Mouse (Mus musculus) lung, postnatal 0 days (tissue): ENCODE data around the gene Nme8. TPM values are rescaled to one million over a fixed set of nuclear protein-coding genes. Genes with fewer than 3 reads are reported as not detected.

Source experiments
- ATAC-seq: fragments of 200-750 bp; cut with Nextera tagmentation; 2 replicates; pipeline ENCODE4 v1.8.0; 2017; ENCODE audit warnings: moderate library complexity
- DNase-seq: peaks from one replicate; pipeline ENCODE4 v3.0.0-alpha.2; 2016; ENCODE audit warnings: low spot score
- H3K27ac ChIP-seq: fragments of 300-500 bp; sonication (generic); 2 replicates; pipeline ENCODE4 v1.5.1; 2014; ENCODE audit warnings: antibody characterized with exemption, mild to moderate bottlenecking, low read length, mixed read lengths
- H3K27me3 ChIP-seq: fragments of 300-500 bp; sonication (generic); replicated peaks from 2 replicates; pipeline ENCODE4 v1.6.1; 2014; ENCODE audit warnings: low read length, mixed read lengths; ENCODE audit not compliant: insufficient read depth
- H3K36me3 ChIP-seq: fragments of 300-500 bp; sonication (generic); 2 replicates; pipeline ENCODE4 v1.6.1; 2014; ENCODE audit warnings: low read length, mixed read lengths; ENCODE audit not compliant: insufficient read depth
- H3K4me1 ChIP-seq: fragments of 300-500 bp; sonication (generic); 2 replicates; pipeline ENCODE4 v1.6.1; 2014; ENCODE audit warnings: antibody characterized with exemption, low read depth, low read length, mixed read lengths; ENCODE audit not compliant: insufficient read depth
- H3K4me2 ChIP-seq: fragments of 300-500 bp; sonication (generic); replicated peaks from 2 replicates; pipeline ENCODE4 v1.6.1; 2014; ENCODE audit warnings: low read depth, mild to moderate bottlenecking, low read length, moderate library complexity, mixed read lengths
- H3K4me3 ChIP-seq: fragments of 300-500 bp; sonication (generic); 2 replicates; pipeline ENCODE4 v1.5.1; 2014; ENCODE audit warnings: low read depth, low read length
- H3K9ac ChIP-seq: fragments of 300-500 bp; sonication (generic); replicated peaks from 2 replicates; pipeline ENCODE4 v1.6.1; 2014; ENCODE audit warnings: low read depth, mild to moderate bottlenecking
- H3K9me3 ChIP-seq: fragments of 300-500 bp; sonication (generic); 2 replicates; pipeline ENCODE4 v1.6.1; 2016; ENCODE audit warnings: low read length, mixed read lengths
- CTCF ChIP-seq: IDR thresholded peaks from 2 replicates; pipeline ENCODE4 v1.5.1; 2016; ENCODE audit warnings: antibody characterized with exemption, mild to moderate bottlenecking
- EP300 ChIP-seq: IDR thresholded peaks from 2 replicates; pipeline ENCODE4 v1.6.1; 2016; ENCODE audit warnings: antibody characterized with exemption, mild to moderate bottlenecking, control low read depth
- WGBS: fragments of 180-500 bp; shearing (Covaris S2); extraction: QIAGEN DNeasy Blood & Tissue Kit; methylation state at CpG from one replicate; pipeline ENCODE4 v1.1.7; 2014; 5-methylcytosine and 5-hydroxymethylcytosine counted together
- polyA plus RNA-seq: library from polyadenylated mRNA; unstranded; fragments of >200 nt; fragmentation: Nextera tagmentation; extraction: Ambion mirVana; gene quantifications from 2 replicates; pipeline ENCODE4 v1.2.1, GENCODE M21; 2015

Gene Nme8
- polyA plus RNA-seq, 1 experiment from 2014 or later = 0.11 TPM

DNA sequence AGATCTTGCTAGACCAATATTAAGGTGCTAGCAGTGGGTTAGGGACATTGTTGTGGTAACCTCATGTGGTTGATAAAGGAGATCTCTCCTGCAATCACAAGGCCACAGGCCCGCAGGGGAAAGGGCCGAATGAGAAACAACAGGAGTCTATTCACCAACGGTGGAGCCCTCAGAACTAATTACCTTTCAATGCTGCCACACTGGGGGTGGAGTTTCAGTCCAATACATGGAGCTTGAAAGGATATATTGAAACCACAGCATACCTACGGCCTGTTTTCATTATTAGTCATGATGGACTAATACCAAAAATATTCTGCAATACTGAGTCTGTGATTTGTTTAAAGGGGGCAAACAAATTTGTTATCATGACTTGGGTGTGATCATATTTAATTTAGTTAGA is 6.2 kb upstream of the Nme8 start:
- TF ChIP-seq EP300 = no peak
- TF ChIP-seq CTCF = no peak
- ATAC-seq = no peak
- H3K9ac ChIP-seq = no peak overlapping the region

DNA sequence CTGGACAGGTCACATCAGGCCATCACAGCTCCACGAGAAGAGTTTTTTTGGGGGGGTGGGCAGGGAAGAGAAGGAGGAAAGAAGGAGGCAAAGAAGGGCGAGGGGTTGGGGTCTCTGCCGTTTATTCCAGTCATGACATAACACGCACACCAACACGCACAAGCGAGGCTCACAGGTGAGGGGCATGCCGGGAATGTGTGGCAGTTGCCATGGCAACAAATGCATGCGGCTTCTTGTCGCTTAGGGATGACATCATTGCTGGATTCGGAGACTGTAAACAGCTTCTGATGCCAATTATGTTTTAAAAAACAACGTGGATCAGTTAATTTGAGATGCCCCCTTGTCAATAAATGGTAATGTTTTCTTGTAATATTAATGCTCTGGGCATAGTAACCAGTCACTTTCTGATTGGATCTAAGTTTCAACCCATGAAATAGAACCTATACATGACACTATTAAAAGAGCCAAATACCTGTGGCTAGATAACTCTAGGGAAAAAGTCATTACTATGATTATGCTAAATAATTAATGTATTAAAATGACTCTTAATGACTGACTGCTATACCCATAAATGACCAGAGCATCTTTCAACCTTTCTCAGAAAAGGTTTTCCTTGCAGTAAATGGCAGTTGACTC is 4.0 kb upstream of the Nme8 start:
- TF ChIP-seq CTCF = no peak
- TF ChIP-seq EP300 = no peak
- Histone ChIP-seq H3K4me2 (no peak overlapping the region), H3K27ac (no peak overlapping the region), H3K4me1 (no peaks in the 10 kb centered on the region), H3K4me3 (no peak overlapping the region), H3K9me3 (no peaks in the 10 kb centered on the region), H3K27me3 (no peaks in the 10 kb centered on the region), H3K36me3 (no peaks in the 10 kb centered on the region), H3K9ac (no peak overlapping the region)
- DNase-seq (peak; percentile 9), ATAC-seq (no peak)
- 63% methylated on average over 11 of the region's 11 CpGs for WGBS

More for the DNA sequence above, 6.2 kb upstream of the Nme8 start:
- Histone ChIP-seq H3K4me1 (no peaks in the 10 kb centered on the region), H3K9me3 (no peaks in the 10 kb centered on the region), H3K27ac (no peak overlapping the region), H3K4me2 (no peak overlapping the region), H3K27me3 (no peaks in the 10 kb centered on the region), H3K36me3 (no peaks in the 10 kb centered on the region), H3K4me3 (no peak overlapping the region)
- no peak for DNase-seq
- WGBS = 59% methylated on average over 4 of the region's 4 CpGs

DNA sequence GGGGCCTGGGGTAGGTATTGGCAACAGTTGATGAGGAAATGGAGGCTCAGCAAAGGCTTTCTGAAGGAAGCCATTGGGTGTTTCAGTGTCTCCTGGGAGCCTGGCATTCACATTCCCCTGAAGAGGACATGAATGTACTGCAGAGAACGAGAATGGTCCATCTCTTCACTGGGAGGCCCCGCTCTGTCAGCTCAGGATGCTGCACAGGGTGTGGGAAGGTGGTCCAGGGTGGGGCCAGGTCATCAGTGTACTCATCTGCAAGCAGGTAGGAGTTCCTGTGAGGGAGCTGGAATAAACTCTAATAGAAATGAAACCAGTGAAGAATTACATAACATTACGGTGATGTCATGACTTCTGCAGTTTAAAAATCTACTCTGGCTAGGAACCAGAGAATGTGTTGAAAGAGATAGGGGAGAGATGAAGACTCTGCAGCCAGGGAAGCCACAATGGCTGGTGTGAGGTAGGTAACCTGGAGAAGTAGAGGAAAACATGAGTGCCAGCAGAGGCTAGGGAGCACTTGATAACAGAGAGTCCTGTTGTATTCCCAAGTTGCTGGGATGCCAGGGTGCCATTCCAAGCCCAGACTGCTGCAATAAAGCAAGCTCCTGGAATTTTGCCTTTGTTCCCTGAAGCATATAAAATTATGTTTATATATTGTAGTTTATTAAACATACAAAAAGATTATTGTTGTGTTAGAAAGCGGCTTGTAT is 3.3 kb upstream of the Nme8 start:
- no peaks in the 10 kb centered on the region for H3K9me3 ChIP-seq
- ATAC-seq = no peak
- H3K9ac ChIP-seq = no peak overlapping the region
- no peak for TF ChIP-seq CTCF
- no peak for TF ChIP-seq EP300
- H3K4me2 ChIP-seq = no peak overlapping the region
- 55% methylated on average over 4 of the region's 4 CpGs for WGBS
- peak; percentile 28 for DNase-seq
- H3K27me3 ChIP-seq = no peaks in the 10 kb centered on the region
- no peak overlapping the region for H3K27ac ChIP-seq
- no peaks in the 10 kb centered on the region for H3K4me1 ChIP-seq
- H3K36me3 ChIP-seq = no peaks in the 10 kb centered on the region
- no peak overlapping the region for H3K4me3 ChIP-seq

DNA sequence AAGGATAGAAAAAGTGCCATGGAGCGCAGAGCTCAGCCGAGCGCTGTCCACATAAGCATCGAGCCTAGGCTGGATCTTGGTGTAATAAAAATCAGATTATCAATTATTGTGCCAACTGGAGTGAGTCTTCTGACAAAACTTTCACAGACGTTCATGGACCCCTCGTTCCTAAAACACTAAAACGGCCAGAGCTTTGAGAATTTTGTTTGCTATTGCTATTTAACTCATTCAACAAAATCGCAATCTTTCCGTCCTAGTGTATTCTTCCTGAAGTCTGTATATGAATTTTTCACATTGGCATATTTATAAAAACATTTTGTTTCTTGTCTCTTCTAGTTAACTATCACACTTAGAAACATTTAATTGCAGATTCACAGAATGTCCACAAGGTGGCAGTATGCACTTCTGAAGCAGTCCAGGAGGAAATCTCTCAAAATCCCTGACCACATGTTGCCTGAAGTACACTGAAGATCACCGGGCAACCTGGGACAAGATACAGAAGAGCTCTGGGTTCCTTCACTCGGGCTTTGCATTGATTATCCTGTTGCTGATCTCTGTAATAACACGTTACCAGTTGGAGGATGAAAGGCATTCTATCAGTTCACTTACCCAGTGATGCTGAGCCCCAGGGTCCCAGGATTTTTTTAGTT is 1.1 kb upstream of the Nme8 start:
- Histone ChIP-seq H3K4me3 (no peak overlapping the region), H3K9me3 (no peaks in the 10 kb centered on the region), H3K36me3 (no peaks in the 10 kb centered on the region), H3K4me1 (no peaks in the 10 kb centered on the region), H3K9ac (no peak overlapping the region), H3K27me3 (no peaks in the 10 kb centered on the region), H3K27ac (no peak overlapping the region), H3K4me2 (0 out of 2 replicates have a peak overlapping the region, but pooled peaks have one; percentile 14)
- ATAC-seq (peak; percentile 32; the same call in 1 of the 2 replicates), DNase-seq (peak; percentile 90)
- TF ChIP-seq EP300 = no peak
- peak; percentile 92 for TF ChIP-seq CTCF
- whole genome bisulfite sequencing = 23% methylated on average over 12 of the region's 12 CpGs

DNA sequence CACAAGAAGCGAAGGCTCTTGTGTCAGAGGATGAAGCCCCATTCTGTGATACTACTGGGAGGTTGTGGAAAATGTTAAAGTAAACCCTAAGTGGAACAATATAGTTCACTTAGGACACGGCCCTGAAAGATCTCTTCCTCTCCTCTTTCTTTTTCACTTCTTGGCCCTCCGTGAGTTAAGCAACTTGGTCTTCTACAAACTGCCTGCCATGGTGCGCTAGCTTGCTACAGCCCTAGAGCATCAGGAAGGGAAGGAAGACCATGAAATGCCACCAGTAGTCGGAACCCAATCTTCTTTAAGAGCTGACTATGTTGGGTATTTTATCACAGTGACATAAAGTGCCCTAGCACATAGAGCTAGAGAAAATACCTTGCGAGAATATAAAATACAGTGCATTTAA is 7.2 kb downstream of the Nme8 start:
- H3K4me2 ChIP-seq = no peak overlapping the region
- DNase-seq (no peak), ATAC-seq (no peak)
- H3K9ac ChIP-seq = no peak overlapping the region
- H3K36me3 ChIP-seq = no peaks in the 10 kb centered on the region
- WGBS = 76% methylated on average over 6 of the region's 6 CpGs
- H3K27me3 ChIP-seq = no peaks in the 10 kb centered on the region
- no peak overlapping the region for H3K27ac ChIP-seq
- TF ChIP-seq CTCF = no peak
- TF ChIP-seq EP300 = no peak
- H3K4me1 ChIP-seq = no peaks in the 10 kb centered on the region
- H3K9me3 ChIP-seq = no peaks in the 10 kb centered on the region
- no peak overlapping the region for H3K4me3 ChIP-seq

DNA sequence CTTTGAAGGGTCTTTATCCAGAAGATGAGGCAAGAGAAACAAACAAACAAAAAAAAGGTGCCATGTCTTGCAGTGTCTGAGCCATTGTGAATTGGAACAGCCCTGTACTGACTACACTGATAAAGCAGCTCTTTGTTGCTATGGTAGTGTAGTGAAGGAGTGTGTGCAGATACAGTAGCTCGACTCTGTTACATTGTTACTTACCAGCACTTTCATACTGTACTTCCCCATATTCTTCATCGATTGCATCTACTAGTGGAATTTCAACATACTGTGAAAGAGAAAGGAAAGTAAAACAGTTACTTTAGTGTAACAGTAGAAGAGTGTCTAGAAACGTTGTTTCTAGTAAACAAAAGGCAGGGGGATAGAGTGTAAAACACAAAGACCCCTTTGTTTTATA is 7.6 kb downstream of the Nme8 start:
- Histone ChIP-seq H3K4me3 (no peak overlapping the region), H3K4me2 (no peak overlapping the region), H3K9me3 (no peaks in the 10 kb centered on the region), H3K27ac (no peak overlapping the region), H3K4me1 (no peaks in the 10 kb centered on the region), H3K27me3 (no peaks in the 10 kb centered on the region), H3K9ac (no peak overlapping the region), H3K36me3 (no peaks in the 10 kb centered on the region)
- WGBS = 42% methylated on average over 3 of the region's 3 CpGs
- DNase-seq (peak; percentile 21), ATAC-seq (no peak)
- TF ChIP-seq CTCF (no peak), EP300 (no peak)
